Mouse (Mus musculus): ENCODE measurements at regions not wholly inside any gene's neighbourhood (a gene's known extent, or its start where the extent isn't known, plus 50 kb on each side); places are given as distances from the start of the nearest gene placed in this dataset.

DNA sequence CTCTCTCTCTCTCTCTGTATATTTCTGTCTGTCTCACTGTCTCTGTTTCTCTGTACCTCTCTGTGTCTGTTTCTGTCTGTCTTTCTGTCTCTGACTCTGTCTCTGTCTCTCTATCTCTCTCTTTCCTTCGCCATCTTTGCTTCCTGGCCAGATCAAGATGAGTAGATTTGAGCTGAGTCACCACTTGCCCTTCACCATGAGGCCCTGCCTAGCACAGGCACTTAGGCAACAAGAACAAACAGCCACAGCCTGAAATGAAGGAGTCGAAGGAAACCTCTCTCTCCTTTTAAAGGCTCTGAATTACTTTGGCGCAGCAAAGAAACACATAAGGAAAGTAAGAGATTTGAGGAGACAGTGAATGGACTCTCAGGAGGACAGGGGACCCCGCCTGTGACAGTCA is 69.4 kb upstream of the Clint1 start:
- DNase-seq (ENCODE audit: extremely low spot score, low read depth, low spot score), result no peak

DNA sequence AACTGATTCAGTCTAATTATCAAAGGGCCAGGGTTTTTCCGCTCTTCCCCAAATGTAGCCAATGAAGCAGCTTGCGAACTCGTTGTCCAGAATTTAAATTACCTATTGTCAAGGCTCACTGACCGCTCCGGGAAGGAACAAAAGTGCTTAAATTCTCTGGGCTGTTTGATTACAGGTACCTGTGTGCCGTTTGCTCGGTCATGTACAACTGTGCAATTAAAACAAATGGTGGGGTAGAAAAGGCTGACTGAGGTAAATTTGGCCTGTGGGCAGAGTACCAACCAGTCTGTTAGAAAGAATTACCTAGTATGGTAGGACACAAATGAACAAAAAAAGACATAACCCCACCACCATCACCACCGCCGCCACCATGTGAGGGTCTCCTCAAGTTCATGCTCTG is 66.0 kb upstream of the Clint1 start:
- DNase-seq (ENCODE audit: extremely low spot score, low read depth, low spot score), result no peak

DNA sequence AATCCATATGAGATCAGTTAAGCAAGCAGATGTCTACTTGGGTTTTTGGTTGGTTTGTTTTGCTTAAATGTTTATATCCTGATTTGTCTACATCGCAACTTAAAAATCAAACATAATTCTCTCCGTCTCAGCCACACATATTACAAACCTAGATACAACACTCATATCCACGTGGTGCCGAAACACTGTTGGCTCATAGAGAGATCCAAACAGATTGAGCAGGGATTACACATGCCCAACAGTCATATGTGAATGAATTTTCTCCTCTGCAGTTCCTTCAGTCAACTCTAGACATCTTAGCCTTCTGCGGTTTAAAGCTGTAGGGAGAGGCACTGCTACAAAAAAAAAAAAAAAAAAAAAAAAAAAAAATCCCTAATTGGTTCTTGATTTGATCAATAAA is 64.4 kb upstream of the Clint1 start:
- DNase-seq (ENCODE audit: extremely low spot score, low read depth, low spot score), result no peak

- no peak for DNase-seq (ENCODE audit: extremely low spot score, low read depth, low spot score)
Observed at GRCm38 (mm10) chr11:45789886-45790285, 62.0 kb upstream of the Clint1 start.

DNA sequence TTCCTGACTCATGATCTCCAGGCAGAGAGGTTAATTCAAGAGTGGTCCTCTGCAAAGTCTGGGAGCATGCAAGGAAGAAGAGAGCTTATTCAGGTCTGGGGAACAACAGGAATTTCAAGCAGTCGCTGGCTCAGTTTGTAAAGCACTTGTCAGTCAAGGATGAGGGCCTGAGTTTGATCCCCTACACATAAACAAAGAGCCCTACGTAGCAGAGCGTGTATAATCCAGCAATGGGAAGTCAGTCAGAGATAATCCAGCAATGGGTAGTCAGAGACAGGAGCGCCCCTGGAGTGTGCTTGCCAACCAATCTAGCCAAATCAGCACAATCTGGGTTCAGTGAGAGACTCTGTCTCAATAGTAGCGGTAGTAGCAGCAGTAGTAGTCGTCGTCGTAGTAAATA is 61.3 kb upstream of the Clint1 start:
- DNase-seq (ENCODE audit: extremely low spot score, low read depth, low spot score), result no peak

GRCm38 (mm10) chr11:45791696-45792095 is 60.2 kb upstream of the Clint1 start:
- no peak for DNase-seq (ENCODE audit: extremely low spot score, low read depth, low spot score)

GRCm38 (mm10) chr11:45794361-45794981 is 57.4 kb upstream of the Clint1 start:
- DNase-seq (ENCODE audit: extremely low spot score, low read depth, low spot score), result no peak

- DNase-seq (ENCODE audit: extremely low spot score, low read depth, low spot score), result no peak
Observed at GRCm38 (mm10) chr11:45795322-45795721, 56.5 kb upstream of the Clint1 start.

DNA sequence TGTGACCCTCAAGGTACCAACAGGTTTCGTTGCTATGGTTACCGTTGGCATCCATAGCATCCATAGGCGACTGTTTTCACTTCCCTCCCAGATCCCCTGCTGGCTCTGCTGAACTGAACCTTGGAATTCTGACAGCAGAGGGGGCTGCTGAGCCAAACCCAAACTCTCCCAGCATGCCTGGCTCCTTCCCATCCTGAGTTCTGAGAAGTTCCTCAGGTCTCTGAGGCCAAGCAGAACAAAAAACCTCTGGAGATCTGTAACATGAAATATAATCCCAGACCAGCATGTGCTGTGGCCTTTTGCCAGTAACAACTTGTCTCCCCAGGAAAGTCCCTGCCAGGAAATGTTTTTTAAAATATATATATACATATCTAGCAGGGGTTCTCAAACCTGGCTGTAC is 56.1 kb upstream of the Clint1 start:
- peak; percentile 63 for DNase-seq (ENCODE audit: extremely low spot score, low read depth, low spot score)

DNA sequence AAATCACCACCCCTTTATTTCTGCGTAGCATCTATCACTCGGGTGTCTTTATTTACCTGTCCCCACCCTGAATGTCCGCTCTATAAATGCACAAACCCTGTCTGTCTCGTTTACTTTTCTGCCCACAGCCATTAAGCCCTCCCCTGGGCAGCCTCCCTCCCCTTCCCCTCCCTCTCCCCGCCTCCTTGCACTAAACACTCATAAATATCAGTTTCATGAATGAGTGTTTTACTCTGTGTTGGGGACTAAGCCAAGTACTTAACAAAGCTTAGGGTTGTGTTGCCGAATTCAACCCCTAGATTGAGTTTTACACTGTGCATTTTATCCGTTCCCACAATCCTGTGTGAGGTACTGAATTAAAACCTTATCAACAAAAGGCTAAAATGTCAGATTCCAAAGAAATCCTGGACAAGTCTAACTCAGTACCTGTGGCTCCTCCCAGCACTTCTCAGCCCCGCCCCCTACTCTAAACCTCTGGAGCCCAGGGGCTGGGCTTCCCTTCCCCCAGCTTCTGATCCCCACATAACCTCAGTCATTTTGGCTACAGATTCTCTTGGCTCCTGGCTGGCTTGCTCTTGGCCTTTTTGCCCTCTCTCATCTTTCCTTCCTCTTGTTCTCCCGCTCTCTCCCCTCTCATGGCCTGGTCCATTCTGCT is 52.0 kb upstream of the Clint1 start:
- DNase-seq (ENCODE audit: extremely low spot score, low read depth, low spot score), result no peak
